Mouse (Mus musculus): ENCODE data around the gene Npnt. TPM values are rescaled to one million over a fixed set of nuclear protein-coding genes. Genes with fewer than 3 reads are reported as not detected.

The Npnt gene
- polyA plus RNA-seq, 1 experiment = 22.5 TPM

DNA sequence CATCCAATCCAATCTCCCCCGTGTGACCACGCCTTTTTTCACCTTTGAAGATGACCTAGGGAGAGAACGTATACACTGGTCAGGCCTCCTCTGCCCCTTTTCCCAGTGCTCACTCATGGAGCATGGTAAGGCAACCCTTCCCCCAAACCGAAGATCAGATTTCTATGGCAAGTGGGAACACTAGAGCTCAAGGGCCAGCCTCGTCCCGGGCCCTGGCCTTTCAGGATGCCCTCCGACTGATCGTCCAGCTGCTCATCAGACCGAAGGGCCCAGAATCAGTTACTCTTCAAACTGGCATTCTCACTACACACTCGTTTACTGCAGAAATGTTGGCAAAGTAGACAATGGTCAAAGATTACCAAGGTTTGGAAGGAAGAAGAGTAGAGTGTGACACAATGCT lies 65.6 kb downstream of the Npnt start:
- Histone ChIP-seq H3K27ac (ENCODE audit: insufficient read depth, low read length) (no peak overlapping the region), H3K4me1 (ENCODE audit: control insufficient read depth, insufficient read depth, low read length) (no peaks in the 10 kb centered on the region), H3K4me3 (ENCODE audit: insufficient read depth, low read length) (no peak overlapping the region)
- TF ChIP-seq CTCF (IDR thresholded peaks at IDR 0.05; ENCODE audit: extremely low read depth, insufficient read depth, low read length) (no peak), POLR2A (IDR thresholded peaks at IDR 0.05; ENCODE audit: extremely low read depth, insufficient read depth, low read length) (no peak)

DNA sequence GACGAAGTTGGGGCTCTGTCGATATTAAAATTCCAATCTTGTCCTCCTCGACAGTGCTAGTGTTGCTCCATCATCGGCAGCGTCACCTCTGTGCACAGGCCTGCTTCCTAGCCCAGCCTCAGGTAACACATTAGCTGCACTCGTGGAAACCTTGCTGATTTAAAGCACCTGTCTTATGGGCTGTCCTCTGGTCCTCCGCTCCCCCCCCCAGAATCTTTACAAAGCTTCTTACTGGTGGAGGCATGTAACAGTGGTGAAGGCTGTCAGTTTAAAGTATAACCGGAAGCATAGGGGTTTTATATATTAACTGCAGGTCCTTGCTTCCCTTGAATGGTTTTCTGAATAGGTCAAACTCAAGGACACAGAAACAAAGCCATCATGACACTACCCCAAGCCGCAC lies 66.8 kb downstream of the Npnt start:
- no peak overlapping the region for H3K27ac ChIP-seq (ENCODE audit: insufficient read depth, low read length)
- no peak for TF ChIP-seq CTCF (IDR thresholded peaks at IDR 0.05; ENCODE audit: extremely low read depth, insufficient read depth, low read length)
- no peak for TF ChIP-seq POLR2A (IDR thresholded peaks at IDR 0.05; ENCODE audit: extremely low read depth, insufficient read depth, low read length)
- no peaks in the 10 kb centered on the region for H3K4me1 ChIP-seq (ENCODE audit: control insufficient read depth, insufficient read depth, low read length)
- H3K4me3 ChIP-seq (ENCODE audit: insufficient read depth, low read length) = no peak overlapping the region

DNA sequence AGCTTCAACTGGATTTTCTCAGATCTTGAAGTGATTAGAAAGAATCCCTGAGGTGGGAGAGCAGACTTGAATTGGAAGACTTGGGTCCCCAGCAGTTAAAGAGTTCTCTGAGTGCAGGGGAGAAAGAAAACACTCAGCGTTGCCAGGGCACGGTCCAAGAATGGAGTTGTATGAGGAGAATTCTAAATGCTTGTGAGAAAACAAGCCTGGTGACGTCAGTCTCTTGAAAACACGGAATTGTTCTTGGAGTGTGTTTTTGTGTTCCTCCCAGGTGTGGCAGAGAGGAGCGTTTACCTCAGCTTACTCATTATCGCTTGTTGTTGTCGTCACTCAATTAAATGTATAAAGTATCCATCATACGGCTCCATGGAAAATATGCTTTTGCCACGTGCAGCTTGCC lies 69.3 kb downstream of the Npnt start:
- Histone ChIP-seq H3K27ac (ENCODE audit: insufficient read depth, low read length) (no peak overlapping the region), H3K4me3 (ENCODE audit: insufficient read depth, low read length) (no peak overlapping the region), H3K4me1 (ENCODE audit: control insufficient read depth, insufficient read depth, low read length) (no peaks in the 10 kb centered on the region)
- TF ChIP-seq POLR2A (IDR thresholded peaks at IDR 0.05; ENCODE audit: extremely low read depth, insufficient read depth, low read length) (no peak), CTCF (IDR thresholded peaks at IDR 0.05; ENCODE audit: extremely low read depth, insufficient read depth, low read length) (no peak)

DNA sequence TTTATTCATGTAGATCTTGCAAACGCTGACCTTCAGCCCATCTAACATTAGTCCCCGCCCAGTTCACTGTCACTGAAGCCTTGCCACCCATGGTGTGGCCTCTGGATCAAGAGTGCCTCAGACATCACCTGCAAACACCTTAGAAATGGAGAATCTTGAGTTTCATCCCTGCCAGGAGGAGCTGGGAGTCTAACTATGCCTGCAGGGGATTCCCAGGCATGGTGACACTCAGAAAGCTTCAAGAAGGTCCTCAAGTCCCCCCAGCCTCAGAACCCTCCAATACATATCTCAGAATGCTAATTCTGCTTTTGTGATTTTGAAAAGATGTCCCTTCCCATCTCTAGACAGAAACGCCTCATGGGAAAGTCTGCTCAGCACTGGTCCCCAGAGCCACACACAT lies 69.7 kb downstream of the Npnt start:
- H3K4me1 ChIP-seq (ENCODE audit: control insufficient read depth, insufficient read depth, low read length) = no peaks in the 10 kb centered on the region
- TF ChIP-seq CTCF (IDR thresholded peaks at IDR 0.05; ENCODE audit: extremely low read depth, insufficient read depth, low read length) (no peak), POLR2A (IDR thresholded peaks at IDR 0.05; ENCODE audit: extremely low read depth, insufficient read depth, low read length) (no peak)
- no peak overlapping the region for H3K27ac ChIP-seq (ENCODE audit: insufficient read depth, low read length)
- H3K4me3 ChIP-seq (ENCODE audit: insufficient read depth, low read length) = no peak overlapping the region

DNA sequence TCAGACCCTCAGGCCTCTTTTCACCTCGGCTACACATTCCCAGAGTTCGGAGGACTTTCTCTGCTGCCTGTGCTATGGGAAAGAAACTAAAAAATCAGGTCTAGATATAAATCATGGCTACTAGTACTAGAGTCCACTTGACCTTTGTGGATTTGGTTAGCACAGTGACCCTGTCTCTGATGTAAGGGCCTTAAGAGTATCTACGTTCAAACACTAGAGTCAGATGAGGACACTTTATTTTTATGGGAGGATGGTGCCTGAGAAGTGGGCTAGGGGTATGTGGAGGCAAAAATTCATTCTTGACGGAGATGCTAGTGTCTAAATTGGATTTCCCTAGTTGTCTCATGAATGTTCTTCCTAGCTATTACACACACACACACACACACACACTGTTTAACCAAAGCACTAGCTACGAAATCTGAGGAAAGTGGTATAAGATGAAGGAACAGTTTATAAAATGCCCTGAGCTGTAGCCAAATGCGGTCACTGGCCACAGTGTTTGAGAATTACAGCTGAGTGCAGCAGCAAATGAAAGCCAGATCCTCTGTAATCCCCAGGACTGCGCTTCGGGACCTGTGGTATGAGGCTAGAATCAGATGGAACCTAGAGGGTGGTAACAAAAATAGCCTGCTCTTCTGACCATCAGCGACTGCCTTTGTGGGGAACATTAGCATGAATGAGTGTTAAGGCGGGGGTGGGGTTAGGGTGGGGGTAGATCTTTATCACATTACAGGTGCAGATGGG lies 73.0 kb downstream of the Npnt start:
- Histone ChIP-seq H3K4me3 (ENCODE audit: insufficient read depth, low read length) (no peak overlapping the region), H3K4me1 (ENCODE audit: control insufficient read depth, insufficient read depth, low read length) (no peaks in the 10 kb centered on the region), H3K27ac (ENCODE audit: insufficient read depth, low read length) (no peak overlapping the region)
- no peak for TF ChIP-seq CTCF (IDR thresholded peaks at IDR 0.05; ENCODE audit: extremely low read depth, insufficient read depth, low read length)
- no peak for TF ChIP-seq POLR2A (IDR thresholded peaks at IDR 0.05; ENCODE audit: extremely low read depth, insufficient read depth, low read length)

DNA sequence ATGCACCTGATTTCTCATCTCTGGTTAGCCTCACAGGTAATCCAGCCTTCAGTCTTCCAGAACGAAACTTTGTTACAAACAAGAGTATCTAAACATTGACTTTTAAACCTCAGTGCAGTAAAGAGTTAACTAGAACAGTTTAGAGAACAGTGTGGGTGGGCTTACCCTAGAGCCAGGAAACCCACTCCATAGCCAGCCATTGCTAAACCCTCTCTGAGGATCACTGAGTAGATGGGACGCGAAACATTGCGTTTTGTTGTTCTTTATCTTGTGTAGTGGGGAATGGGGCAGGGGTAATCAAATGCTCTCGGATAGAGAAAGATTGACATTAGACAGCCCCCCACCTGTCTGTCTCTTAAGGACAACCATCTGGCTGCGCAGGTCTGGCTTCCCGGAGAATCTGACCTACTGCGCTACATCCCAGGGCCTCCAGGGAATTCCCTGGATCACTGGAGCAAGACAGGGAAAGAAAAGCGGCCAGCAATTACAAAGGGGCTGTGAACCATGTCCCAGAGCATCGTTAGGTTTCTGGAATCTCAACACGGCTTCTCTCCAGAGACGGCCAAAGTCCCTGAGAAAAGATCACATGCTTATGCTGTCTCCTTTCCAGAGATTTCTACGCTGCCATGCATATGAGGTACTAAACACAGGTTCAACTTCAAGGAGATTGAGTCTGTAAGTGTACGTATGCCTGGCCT lies 73.9 kb downstream of the Npnt start:
- H3K4me3 ChIP-seq (ENCODE audit: insufficient read depth, low read length) = no peak overlapping the region
- H3K4me1 ChIP-seq (ENCODE audit: control insufficient read depth, insufficient read depth, low read length) = no peaks in the 10 kb centered on the region
- TF ChIP-seq CTCF (IDR thresholded peaks at IDR 0.05; ENCODE audit: extremely low read depth, insufficient read depth, low read length) (no peak), POLR2A (IDR thresholded peaks at IDR 0.05; ENCODE audit: extremely low read depth, insufficient read depth, low read length) (no peak)
- no peak overlapping the region for H3K27ac ChIP-seq (ENCODE audit: insufficient read depth, low read length)

DNA sequence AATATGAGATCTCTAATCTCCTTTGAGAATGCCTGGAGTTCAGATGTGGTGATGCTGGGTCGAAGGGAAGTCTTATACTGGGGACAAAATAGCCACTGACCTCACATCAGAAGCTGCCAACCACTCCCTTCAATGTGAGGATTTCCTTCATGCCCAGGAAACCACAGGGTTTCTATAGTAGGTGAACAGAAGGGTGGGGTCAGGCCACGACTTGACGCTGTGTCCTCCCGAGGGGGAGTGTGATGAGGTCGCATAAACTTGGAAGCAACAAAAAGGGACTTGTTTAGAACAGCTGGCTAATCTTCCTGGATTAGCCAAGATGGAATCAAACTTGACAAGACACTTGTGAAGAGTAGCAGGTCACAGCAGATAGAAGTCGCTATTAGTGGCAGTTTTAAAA lies 76.8 kb downstream of the Npnt start:
- H3K4me1 ChIP-seq (ENCODE audit: control insufficient read depth, insufficient read depth, low read length) = no peaks in the 10 kb centered on the region
- no peak overlapping the region for H3K4me3 ChIP-seq (ENCODE audit: insufficient read depth, low read length)
- no peak overlapping the region for H3K27ac ChIP-seq (ENCODE audit: insufficient read depth, low read length)
- TF ChIP-seq POLR2A (IDR thresholded peaks at IDR 0.05; ENCODE audit: extremely low read depth, insufficient read depth, low read length) = no peak
- TF ChIP-seq CTCF (IDR thresholded peaks at IDR 0.05; ENCODE audit: extremely low read depth, insufficient read depth, low read length) = no peak

DNA sequence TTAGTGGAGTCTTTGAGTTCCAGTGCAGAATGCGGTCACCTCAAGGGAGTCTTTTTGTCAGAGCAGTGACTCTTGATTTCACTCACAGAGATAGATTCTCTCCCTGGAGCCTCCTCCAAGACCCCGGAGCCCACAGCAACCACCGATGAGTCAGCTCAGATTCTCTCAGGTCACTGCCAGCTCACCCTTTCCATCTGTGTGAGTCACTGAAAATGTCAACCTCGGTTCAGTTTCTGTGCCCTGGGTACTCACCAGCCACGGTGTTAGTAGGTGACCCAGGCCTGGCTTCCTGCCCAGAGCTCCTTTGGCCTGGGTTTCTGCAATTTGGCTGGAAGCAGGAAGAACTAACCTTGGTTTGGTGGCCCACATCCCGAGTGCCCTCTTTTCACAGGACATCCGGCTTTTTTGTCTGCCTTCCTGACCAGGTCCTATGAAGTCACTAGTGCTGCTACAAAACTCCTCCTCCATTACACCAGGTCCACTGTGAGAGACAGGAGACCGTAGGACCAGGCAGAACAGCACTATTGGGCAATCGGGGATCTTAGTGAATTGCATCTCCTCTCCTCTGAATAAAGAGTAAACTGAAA lies 78.7 kb downstream of the Npnt start:
- Histone ChIP-seq H3K4me1 (ENCODE audit: control insufficient read depth, insufficient read depth, low read length) (no peaks in the 10 kb centered on the region), H3K27ac (ENCODE audit: insufficient read depth, low read length) (no peak overlapping the region), H3K4me3 (ENCODE audit: insufficient read depth, low read length) (no peak overlapping the region)
- TF ChIP-seq POLR2A (IDR thresholded peaks at IDR 0.05; ENCODE audit: extremely low read depth, insufficient read depth, low read length) (no peak), CTCF (IDR thresholded peaks at IDR 0.05; ENCODE audit: extremely low read depth, insufficient read depth, low read length) (no peak)

DNA sequence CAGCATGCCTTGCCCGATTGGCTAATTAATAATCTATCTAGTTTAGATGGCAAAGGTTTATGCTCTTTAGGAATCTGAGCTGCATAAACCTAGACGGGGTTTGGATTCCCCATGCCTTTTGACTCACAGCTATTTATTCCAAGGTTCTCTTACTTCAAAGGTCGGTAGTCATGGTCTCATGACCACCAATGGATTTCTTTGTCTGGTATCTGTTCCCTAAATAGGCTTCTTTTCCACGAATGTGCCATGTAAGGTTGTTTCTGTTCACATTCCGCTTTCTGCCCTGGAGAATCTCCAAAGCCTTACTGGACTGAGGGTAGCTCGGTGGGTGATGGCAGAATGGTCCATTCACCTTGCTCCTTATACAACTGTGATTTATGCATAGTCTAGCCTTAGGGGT lies 80.0 kb downstream of the Npnt start:
- H3K27ac ChIP-seq (ENCODE audit: insufficient read depth, low read length) = no peak overlapping the region

DNA sequence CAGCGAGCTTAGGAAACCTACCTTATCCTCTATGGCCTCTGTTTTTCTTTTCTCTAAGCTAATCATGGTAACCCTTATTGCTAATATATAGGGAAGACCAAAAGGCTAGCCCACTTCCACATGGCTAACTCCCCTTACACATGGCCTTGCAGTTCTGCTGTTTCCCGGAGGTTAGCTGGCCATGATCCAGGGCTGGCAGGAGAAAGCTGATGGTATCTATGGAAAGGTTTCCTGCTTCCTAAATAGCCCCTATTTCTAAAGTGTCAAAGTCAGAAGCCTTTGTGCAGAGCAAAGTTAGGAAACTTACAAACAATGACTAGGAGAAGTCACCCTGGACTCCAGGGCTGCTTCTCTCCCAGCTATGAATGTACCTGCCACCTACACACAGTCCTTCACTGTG lies 81.3 kb downstream of the Npnt start:
- Histone ChIP-seq H3K4me3 (ENCODE audit: insufficient read depth, low read length) (no peak overlapping the region), H3K4me1 (ENCODE audit: control insufficient read depth, insufficient read depth, low read length) (no peaks in the 10 kb centered on the region), H3K27ac (ENCODE audit: insufficient read depth, low read length) (no peak overlapping the region)
- no peak for TF ChIP-seq POLR2A (IDR thresholded peaks at IDR 0.05; ENCODE audit: extremely low read depth, insufficient read depth, low read length)
- no peak for TF ChIP-seq CTCF (IDR thresholded peaks at IDR 0.05; ENCODE audit: extremely low read depth, insufficient read depth, low read length)

More for the DNA sequence above, 80.0 kb downstream of the Npnt start:
- no peaks in the 10 kb centered on the region for H3K4me1 ChIP-seq (ENCODE audit: control insufficient read depth, insufficient read depth, low read length)
- H3K4me3 ChIP-seq (ENCODE audit: insufficient read depth, low read length) = no peak overlapping the region
- TF ChIP-seq CTCF (IDR thresholded peaks at IDR 0.05; ENCODE audit: extremely low read depth, insufficient read depth, low read length) = no peak

Data from cortical plate, adult 2 months (tissue).